Mouse (Mus musculus): ENCODE data around the gene Mettl15. TPM values are rescaled to one million over a fixed set of nuclear protein-coding genes. Genes with fewer than 3 reads are reported as not detected.

Mettl15 gene
- polyA plus RNA-seq, 1 experiment from 2014 or later = 9.6 TPM

Small RNAs within 50 kb of the gene (microRNA-seq; reads per million reads assigned to microRNA genes)
- gene Gm24115 = not detected

Other genes starting within 250 kb of the Mettl15 start
- gene Kif18a, start within 50 bp of the Mettl15 start, polyA plus RNA-seq (2015; fragmentation: Nextera tagmentation; extraction: Ambion mirVana) = 3.3 and 6.7 TPM in 2 replicates

All from neural tube, embryonic 15.5 days (tissue).